Mouse (Mus musculus): Measurements from ENCODE around the gene Myl9.
"Not testable (repeated sequence)": the region's sequence is repeated elsewhere in the genome, so short reads cannot be mapped to it uniquely, and the experiment has no call there.

Gene Myl9

DNA sequence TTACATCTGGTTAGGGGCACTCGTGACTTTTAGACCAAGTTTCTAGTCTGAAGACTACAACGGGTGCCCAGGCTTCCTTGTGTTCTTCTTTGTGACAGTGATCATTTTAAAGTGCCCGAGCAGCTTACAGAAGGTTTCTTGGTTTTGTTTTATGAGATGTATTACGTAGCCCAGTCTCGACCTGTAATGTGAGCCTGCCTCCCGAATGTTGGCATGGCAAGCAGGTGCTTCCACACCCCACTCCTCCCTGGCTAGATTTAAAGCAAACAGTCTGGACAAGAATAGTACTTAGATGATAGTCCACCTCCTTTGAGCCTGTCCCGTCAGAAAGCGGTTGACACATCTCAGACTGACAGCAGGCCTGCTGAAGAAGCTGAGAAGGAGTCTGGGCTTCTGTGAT lies 9.6 kb upstream of the Myl9 start:
- DNase-seq = no peak

- DNase-seq = peak in 1 of 2 experiments; percentile 33
Measured at GRCm38 (mm10) chr2:156766227-156767019, 8.8 kb upstream of the Myl9 start.

- DNase-seq = no peak
Measured at GRCm38 (mm10) chr2:156767108-156767507, 8.1 kb upstream of the Myl9 start.

DNA sequence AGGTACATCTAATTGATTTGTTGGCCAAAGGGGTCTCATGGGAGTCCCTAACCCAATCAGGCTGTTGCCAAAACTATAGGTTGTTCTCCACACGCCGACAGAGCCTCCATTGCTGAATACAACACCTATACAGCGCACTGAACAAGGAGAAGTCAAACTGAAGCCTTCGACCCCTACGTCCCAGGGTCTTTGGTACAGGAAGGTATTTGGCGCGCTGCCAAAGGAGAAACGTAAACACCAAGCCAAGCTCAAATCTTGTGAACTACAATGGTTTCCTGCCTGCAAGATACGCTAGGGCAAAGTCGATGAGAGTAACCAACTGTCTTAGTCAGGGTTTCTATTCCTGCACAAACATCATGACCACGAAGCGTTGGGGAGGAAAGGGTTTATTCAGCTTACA lies 5.9 kb upstream of the Myl9 start:
- DNase-seq = no peak

DNA sequence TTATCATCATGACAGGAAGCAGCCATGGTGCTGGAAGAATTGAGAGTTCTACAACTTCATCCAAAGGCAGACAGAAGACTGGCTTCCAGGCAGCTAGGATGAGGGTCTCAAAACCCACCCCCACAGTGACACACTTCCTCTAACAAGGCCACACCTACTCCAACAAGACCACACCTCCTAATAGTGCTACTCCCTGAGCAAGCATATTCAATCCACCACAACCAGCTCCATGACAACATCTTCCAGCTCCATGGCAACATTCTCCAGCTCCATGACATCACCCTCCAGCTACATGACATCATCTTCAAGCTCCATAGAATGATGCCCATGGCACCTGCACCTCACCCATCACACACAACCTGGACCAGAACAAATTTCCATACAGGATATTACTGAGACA lies 1.8 kb upstream of the Myl9 start:
- DNase-seq = no peak

DNA sequence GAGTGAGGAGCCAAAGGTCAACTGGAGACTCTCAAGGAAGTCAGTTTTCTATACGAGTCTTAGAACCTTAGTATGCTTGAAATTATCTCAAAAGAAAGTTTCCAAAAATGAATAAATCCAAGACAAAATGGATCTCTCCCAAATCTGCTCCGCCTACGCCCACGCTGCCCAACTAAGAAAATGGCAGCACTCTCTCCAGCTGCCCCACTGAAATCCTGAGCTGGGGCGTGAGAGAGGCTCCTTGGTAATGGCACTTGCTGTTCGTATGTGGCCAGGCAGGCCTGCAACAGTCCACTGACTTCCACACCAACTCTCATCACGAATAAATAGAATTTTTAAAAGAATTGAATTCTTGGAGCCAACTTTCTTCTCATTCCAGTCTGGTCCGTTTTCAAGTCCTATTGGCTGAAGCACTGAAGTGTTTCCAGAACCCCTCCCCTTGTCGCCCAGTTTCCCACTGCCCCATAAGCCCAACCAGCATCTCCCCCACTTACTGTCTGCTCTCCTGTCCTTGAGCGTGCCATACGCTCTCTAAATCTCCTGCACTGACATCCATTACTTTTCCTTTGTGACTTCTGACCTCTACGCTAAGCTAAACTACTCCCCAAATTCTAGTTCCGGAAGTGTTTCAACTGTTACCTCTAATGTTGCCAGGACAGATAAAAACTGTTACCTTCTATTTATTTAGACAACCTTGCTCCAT lies 1.0 kb upstream of the Myl9 start:
- DNase-seq = no peak

DNA sequence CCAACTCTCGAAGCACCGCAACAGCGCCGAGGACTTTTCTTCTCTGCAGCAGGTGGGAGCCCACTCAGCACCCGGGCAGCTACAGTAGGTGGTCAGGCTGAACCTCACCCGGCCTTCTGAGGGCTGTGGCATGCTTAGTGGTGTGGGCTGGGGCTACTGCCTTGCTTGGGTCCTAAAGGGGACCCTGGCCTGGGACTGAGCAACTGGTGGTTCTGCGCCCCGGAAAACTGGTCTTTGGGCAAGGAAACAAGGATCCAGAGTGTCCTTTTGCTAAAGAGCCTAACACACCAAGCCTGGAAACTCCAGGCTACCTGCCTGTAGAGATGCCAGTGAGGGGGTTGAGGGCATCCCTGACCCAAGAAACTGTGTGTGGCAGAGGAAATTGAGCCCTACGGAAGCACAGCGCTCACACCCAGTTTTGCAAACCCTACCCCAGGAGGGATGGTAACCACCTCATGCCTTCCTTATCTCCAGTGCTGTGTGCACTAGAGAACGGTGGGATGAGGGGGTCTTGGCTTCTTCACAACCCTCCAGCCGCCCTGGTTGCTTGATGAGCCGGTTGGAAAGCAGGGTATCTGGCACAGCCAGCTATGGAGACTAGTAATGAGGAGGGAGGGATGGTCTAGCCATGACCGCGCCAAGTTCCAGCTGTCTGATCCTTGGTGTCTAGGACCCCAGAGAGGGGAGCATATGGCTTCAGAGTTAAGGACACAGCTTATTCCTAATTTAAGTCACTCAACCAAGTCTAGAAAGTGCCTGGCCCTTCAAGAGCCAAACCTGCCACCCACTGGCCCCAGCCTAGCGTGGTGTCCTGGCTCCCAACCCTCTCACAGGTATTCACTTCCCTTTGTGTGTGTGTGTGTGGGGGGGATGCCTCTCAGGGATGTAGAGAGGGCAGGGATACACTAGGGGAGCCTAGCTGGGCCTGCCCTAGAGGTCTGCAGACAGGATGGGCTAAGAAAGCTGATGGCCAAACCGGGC lies 525 bp downstream of the Myl9 start:
- no peak for DNase-seq

GRCm38 (mm10) chr2:156776907-156777306 lies 1.7 kb downstream of the Myl9 start:
- no peak for DNase-seq

DNA sequence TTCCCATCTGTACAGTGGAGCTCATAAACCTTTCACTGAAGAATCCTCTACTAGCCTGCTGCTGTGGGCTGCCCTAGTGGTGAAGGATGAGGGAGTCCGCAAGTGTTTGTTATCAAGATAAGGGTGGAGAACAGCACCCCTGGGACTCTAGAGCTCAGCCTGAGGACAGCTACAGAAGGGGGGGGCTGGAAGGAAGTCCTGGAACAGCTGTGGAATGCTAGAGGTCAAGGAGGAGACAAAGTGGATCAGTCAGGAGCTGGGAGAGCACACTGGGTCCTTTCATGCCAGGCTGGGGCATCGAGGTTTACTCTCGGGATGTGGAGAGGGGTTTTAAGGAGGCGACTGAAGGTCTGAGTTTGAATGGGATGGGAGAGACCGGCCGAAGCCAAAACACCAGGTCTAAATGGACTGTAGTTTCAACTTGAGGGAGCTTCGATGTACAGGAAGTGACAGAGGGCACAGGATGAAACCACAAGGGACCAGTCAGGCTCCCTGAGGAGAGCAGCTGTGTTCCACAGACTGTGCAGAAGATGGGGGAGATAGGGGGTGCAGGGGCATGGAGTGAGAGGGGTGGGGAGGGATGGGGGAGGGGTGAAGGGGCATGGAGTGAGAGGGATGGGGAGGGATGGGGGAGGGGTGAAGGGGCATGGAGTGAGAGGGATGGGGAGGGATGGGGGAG lies 2.2 kb downstream of the Myl9 start:
- no peak for DNase-seq

GRCm38 (mm10) chr2:156778571-156778970 lies 3.4 kb downstream of the Myl9 start:
- no peak for DNase-seq

- no peak for DNase-seq
Measured at GRCm38 (mm10) chr2:156779036-156779435, 3.8 kb downstream of the Myl9 start.

DNA sequence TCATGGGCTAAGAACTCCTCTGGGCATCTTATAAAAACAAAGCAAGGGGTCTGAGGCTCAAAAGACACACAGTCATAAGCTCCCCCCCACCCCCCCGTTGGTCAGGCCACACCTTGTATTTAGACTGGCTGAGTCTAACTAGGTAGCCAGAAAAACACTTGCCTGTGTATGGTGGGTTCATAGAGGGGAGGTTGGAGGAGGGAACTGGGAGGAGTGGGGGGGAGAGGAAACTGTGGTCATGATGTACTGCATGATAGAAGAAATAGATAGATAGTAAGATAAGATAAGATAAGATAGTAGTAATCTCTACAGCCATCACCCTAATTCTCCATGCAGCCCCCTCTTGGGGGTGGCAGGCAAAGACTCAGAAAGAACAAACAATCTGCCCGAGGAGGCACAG lies 4.3 kb downstream of the Myl9 start:
- DNase-seq = no peak

DNA sequence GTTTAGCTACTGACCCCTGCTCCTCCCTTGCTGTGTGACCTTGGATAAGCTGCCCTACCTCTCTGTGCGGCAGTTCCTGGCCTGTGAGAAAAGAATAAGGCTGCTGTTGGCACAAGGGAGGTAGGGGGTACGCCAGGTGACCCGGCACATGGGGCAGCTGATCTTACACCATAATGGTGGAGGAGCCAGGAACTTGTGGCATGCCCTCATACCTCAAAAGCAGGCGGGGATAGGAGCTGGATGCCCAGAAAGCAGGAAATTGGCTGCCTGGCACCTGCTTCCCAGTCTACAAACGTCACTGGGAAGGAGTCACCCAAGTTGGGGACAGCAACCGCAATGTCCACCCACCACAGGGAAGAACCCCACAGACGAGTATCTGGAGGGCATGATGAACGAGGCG lies 4.9 kb downstream of the Myl9 start:
- no peak for DNase-seq

DNA sequence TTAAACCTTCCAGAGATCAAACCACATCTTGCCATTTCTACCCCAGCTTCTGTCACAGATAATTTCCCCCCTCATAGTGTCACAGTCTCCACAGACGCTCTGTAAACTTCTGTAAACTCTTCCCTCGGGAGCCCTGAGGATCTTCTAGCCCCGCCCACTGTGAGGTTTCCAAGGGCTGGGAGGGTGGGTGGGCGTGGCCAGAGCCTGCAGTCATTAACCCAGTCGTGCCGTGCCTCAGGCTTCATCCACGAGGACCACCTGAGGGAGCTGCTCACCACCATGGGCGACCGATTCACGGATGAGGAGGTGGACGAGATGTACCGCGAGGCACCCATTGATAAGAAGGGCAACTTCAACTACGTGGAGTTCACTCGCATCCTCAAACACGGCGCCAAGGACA lies 5.5 kb downstream of the Myl9 start:
- no peak for DNase-seq

DNA sequence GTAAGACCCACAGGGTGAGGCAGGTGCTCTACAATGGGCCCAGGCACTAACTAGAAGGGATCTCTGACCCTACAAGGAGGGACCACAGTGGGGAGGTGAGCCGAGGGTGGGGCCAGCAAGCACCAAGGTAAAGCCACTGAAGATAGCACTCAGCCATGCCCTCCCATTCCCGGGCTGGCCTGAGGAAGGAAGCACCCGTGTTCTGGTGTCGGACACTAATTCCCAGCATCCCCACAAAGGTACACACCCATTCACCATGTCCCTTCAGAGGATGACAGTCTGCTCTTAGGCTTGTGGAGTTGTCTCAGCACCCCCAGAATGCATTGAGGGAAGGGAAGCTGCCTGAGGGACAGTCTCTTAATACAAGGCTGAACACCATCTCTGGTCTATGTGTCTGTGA lies 6.1 kb downstream of the Myl9 start:
- no peak for DNase-seq

DNA sequence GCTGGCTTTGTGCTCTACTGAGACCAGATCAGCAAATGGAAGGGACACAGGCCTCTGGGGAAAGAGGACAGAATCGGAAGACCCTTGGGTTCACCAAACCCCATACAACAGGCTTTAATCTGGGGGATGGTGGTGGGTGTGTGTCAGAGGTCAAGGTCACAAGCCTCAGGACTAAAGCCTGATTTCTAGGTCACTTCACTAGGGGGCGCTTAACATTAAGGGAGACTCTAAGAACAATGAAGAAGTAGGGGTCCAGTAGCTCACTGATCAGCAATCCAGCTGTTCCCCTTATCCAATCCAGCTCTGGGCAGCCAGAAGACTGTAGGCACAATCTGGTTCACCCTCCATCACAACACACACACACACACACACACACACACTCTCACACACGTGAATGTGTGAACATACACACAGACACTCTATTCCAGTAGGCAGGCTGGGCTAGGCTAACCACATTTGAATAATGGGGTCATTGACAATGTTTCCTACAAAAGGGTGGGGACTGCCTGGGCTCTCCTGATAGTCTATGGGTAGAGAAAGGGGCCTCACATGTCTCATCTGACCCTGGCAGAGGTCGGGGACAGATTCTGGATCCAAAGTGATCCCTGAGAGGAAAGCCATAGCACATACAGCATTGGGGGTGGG lies 6.7 kb downstream of the Myl9 start:
- DNase-seq = no peak

- no peak for DNase-seq
Measured at GRCm38 (mm10) chr2:156782481-156783348, 7.5 kb downstream of the Myl9 start.

GRCm38 (mm10) chr2:156783349-156783728 lies 8.1 kb downstream of the Myl9 start:
- no peak for DNase-seq

GRCm38 (mm10) chr2:156784016-156784585 lies 8.9 kb downstream of the Myl9 start:
- no peak for DNase-seq

- DNase-seq = no peak
Measured at GRCm38 (mm10) chr2:156784891-156785290, 9.7 kb downstream of the Myl9 start.

DNA sequence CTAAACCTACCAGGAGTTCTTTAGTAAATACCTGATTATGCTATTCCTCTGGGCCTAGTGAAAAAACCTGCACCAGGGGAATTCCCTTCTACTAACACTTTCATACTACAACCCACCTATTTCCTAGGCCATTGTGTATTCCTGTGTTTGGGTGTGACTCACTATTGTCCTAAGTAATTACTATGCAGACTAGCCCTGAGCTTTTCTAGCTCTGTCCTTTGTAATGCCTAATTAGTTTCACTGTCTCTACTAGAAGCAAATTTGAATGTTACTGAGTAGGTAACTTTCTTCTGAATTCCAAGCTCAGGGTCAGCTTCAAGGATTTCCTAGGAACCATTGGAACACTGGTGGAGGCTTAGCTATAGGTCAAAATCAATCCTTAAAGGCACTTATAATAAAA lies 11.1 kb downstream of the Myl9 start:
- DNase-seq = not testable (repeated sequence)
